Comparison of ENCODE assay signal across 8 mouse cellular contexts in the genomic region with DNA sequence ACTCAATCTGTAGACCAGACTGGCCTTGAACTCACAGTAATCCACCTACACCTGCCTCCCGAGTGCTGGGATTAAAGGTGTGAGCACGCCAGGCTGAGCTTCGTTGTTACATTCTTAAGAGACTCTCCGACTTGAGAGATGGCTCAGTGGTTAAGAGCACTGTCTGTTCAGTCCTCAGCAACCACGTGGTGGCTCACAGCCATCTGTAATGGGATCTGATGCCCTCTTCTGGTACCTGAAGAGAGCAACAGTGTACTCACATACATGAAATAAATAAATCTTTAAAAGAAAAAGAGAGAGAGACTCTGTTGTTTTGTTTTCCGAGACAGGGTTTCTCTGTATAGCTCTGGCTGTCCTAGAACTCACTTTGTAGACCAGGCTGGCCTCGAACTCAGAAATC. TPM values are rescaled to one million over a fixed set of nuclear protein-coding genes. Genes with fewer than 3 reads are reported as not detected.
DNase-seq lines count a peak whose midpoint lies in the region; ATAC-seq and TF ChIP-seq lines count a peak whose summit lies in the region.
"Not testable (repeated sequence)": the region's sequence is repeated elsewhere in the genome, so short reads cannot be mapped to it uniquely, and the experiment has no call there.

No protein-coding gene starts in this region.

- not testable (repeated sequence) for H3K27ac ChIP-seq in heart, postnatal 0 days (ENCODE audit: low read depth); layer of hippocampus, adult 2 months

- not testable (repeated sequence) for H3K27me3 ChIP-seq in heart, postnatal 0 days (ENCODE audit: control insufficient read depth, insufficient read depth, low read length)

- not testable (repeated sequence) for H3K36me3 ChIP-seq in heart, postnatal 0 days (replicated peaks; ENCODE audit: control insufficient read depth, insufficient read depth, low read length)

- 0 out of 2 replicates have a peak, but pooled peaks cover 14% of the 10 kb centered on the region for H3K4me1 ChIP-seq in heart, postnatal 0 days (ENCODE audit: control insufficient read depth, insufficient read depth)
- not testable (repeated sequence) for H3K4me1 ChIP-seq in lung, adult 2 months (ENCODE audit: control insufficient read depth, insufficient read depth, low read length)

- 68% methylated on average over 7 of the region's 7 CpGs for WGBS in heart, postnatal 0 days
- WGBS in lung, adult 2 months, result 66% methylated on average over 7 of the region's 7 CpGs

- H3K9me3 ChIP-seq in heart, postnatal 0 days (replicated peaks; ENCODE audit: control insufficient read depth, low read length), result not testable (repeated sequence)

- not testable (repeated sequence) for TF ChIP-seq POLR2A in lung, adult 2 months (IDR thresholded peaks at IDR 0.05; ENCODE audit: borderline replicate concordance, extremely low read depth, low read depth, low read length)

- 0 out of 2 replicates have a peak, but pooled peaks have one; percentile 20 for TF ChIP-seq CTCF in heart, postnatal 0 days (IDR thresholded peaks at IDR 0.05; ENCODE audit: low read depth)
- TF ChIP-seq CTCF in layer of hippocampus, adult 2 months (conservative IDR thresholded peaks at IDR 0.05), result peak; percentile 43
- TF ChIP-seq CTCF in lung, adult 2 months (IDR thresholded peaks at IDR 0.05; ENCODE audit: insufficient read depth, low read length), result 0 out of 2 replicates have a peak, but pooled peaks have one; percentile 8

- TF ChIP-seq EP300 in heart, postnatal 0 days (IDR thresholded peaks at IDR 0.05; ENCODE audit: low read depth), result not testable (repeated sequence)

- H3K9ac ChIP-seq in heart, postnatal 0 days (replicated peaks; ENCODE audit: low read depth, low read length), result not testable (repeated sequence)

- ATAC-seq in common myeloid progenitor, adult 5-6 weeks (replicated peaks; ENCODE audit: low read depth, poor library complexity, severe bottlenecking), result 0 out of 2 replicates have a peak, but pooled peaks have one; percentile 33
- ATAC-seq in heart, postnatal 0 days (ENCODE audit: insufficient read depth, low read depth), result not testable (repeated sequence)

- not testable (repeated sequence) for H3K4me3 ChIP-seq in heart, postnatal 0 days (ENCODE audit: low read depth, low read length); layer of hippocampus, adult 2 months; lung, adult 2 months (replicated peaks; ENCODE audit: extremely low read depth, low read depth, low read length)

- DNase-seq in CD4-positive, CD25-positive, alpha-beta regulatory T cell, adult 2 months (ENCODE audit: low read depth, low spot score), result peak; percentile 56
- peak; percentile 73 for DNase-seq in R1 (ENCODE audit: low read depth, low spot score)
- not testable (repeated sequence) for DNase-seq in heart, postnatal 0 days (ENCODE audit: low spot score); layer of hippocampus, adult 2 months (ENCODE audit: low spot score in 2 of 2); lung, adult 2 months
- peak; percentile 15 for DNase-seq in retina, postnatal 1 day
- DNase-seq in thymus, postnatal 25 days, result peak; percentile 19

- H3K4me2 ChIP-seq in heart, postnatal 0 days (ENCODE audit: low read depth, low read length), result not testable (repeated sequence)

RNA-seq across cellular contexts. Expression of a gene that starts 35.7 kb away (rescaled TPM):
- 591 and 595 TPM in 2 replicates for total RNA-seq in common myeloid progenitor, adult 5-6 weeks (2017)
- 245 and 260 TPM in 2 replicates for total RNA-seq in heart, postnatal 0 days (2014; rRNA removed; ENCODE audit: low replicate concordance)
- polyA plus RNA-seq in heart, postnatal 0 days (2015; fragmentation: Nextera tagmentation; extraction: Ambion mirVana), result 416 and 439 TPM in 2 replicates
- total RNA-seq in layer of hippocampus, adult 2 months (2021), result 100 to 1,000 TPM; 228 to 231 TPM
- polyA plus RNA-seq in lung, adult 2 months (2012; rRNA removed), result 228 and 245 TPM in 2 replicates

RNA-seq across cellular contexts. Expression of a gene that starts 35.8 kb away (rescaled TPM):
- total RNA-seq in common myeloid progenitor, adult 5-6 weeks (2017), result 16.2 and 17.8 TPM in 2 replicates
- 9.0 and 16.1 TPM in 2 replicates for total RNA-seq in heart, postnatal 0 days (2014; rRNA removed; ENCODE audit: low replicate concordance)
- 3.3 and 3.5 TPM in 2 replicates for polyA plus RNA-seq in heart, postnatal 0 days (2015; fragmentation: Nextera tagmentation; extraction: Ambion mirVana)
- 10 to 100 TPM; 38.4 to 40.5 TPM for total RNA-seq in layer of hippocampus, adult 2 months (2021)
- polyA plus RNA-seq in lung, adult 2 months (2012; rRNA removed), result 26.2 and 28.4 TPM in 2 replicates
